Mouse (Mus musculus): ENCODE measurements at regions not wholly inside any gene's neighbourhood (a gene's known extent, or its start where the extent isn't known, plus 50 kb on each side); places are given as distances from the start of the nearest gene placed in this dataset.

DNA sequence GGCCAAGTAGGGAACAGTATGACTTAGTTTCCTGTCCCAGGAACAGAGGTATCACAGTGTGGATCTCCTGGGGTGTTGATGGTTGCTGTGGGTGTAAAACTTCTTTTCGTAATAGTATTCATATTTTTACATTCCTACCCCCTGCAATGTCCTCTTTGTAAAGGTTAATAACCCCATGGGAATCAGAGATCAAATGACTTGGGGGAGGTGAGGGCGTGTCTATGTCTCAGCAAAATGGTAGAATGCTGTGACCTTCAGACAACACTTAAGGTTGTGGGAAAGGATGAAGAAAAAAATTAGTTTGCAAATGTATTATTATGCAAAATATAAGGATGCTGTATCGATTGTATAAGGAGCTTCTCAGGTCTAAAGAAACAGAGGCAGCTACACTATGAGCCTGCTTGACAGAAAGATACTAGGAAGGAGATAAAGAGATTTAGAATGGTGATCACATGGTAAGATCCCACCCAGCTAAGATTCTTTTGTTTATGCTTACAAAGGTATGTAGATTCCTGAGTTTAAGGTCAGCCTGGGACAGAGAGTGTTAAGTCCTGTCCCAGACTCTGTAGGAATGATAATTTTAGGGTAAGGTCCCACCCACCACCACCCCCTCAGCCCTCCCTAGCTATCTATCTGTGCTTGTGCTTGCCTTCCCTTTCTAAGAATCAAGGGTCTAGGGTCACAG is 913.8 kb downstream of the Tbl1xr1 start:
- no peak for ATAC-seq
- no peak overlapping the region for H3K27ac ChIP-seq (ENCODE audit: low read length)
- no peaks in the 10 kb centered on the region for H3K4me1 ChIP-seq (ENCODE audit: insufficient read depth, low read depth, low read length)
- H3K4me3 ChIP-seq (ENCODE audit: low read depth, low read length) = no peak overlapping the region
- TF ChIP-seq EP300 (IDR thresholded peaks at IDR 0.05) (no peak), CTCF (IDR thresholded peaks at IDR 0.05) (no peak)
- WGBS = 69% methylated on average over 3 of the region's 3 CpGs
- H3K4me2 ChIP-seq (replicated peaks; ENCODE audit: low read depth, low read length) = no peak overlapping the region
- DNase-seq (ENCODE audit: low spot score) = no peak
- no peaks in the 10 kb centered on the region for H3K36me3 ChIP-seq (ENCODE audit: insufficient read depth, low read length)
- no peaks in the 10 kb centered on the region for H3K9me3 ChIP-seq (ENCODE audit: low read length)
- H3K9ac ChIP-seq (replicated peaks; ENCODE audit: low read depth) = no peak overlapping the region
- no peaks in the 10 kb centered on the region for H3K27me3 ChIP-seq (replicated peaks; ENCODE audit: insufficient read depth, low read length)

DNA sequence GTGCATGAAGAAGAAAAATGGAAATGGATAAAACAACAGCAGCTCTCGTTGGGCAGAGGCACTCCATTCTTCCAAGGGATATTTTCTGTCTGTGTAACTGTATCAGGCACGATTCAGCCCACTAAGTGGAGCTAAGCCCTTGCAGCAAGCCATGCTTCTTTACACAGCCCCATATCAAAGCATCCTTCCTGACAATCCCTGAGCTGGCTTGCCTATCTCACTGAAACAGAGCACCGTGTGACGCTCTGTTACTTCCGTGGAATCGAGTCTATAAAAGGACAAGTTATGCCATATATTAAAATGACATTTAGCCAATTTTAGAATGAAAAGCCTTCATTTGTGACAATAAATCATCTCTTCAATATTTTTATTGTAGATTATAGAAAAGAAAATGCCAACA is 918.8 kb downstream of the Tbl1xr1 start:
- H3K4me3 ChIP-seq (ENCODE audit: low read depth, low read length) = no peak overlapping the region
- no peaks in the 10 kb centered on the region for H3K9me3 ChIP-seq (ENCODE audit: low read length)
- no peak overlapping the region for H3K9ac ChIP-seq (replicated peaks; ENCODE audit: low read depth)
- ATAC-seq = no peak
- DNase-seq (ENCODE audit: low spot score) = no peak
- H3K4me2 ChIP-seq (replicated peaks; ENCODE audit: low read depth, low read length) = no peak overlapping the region
- H3K27ac ChIP-seq (ENCODE audit: low read length) = no peak overlapping the region
- TF ChIP-seq EP300 (IDR thresholded peaks at IDR 0.05) = no peak
- no peak for TF ChIP-seq CTCF (IDR thresholded peaks at IDR 0.05)
- no peaks in the 10 kb centered on the region for H3K36me3 ChIP-seq (ENCODE audit: insufficient read depth, low read length)
- H3K27me3 ChIP-seq (replicated peaks; ENCODE audit: insufficient read depth, low read length) = no peaks in the 10 kb centered on the region
- 77% methylated on average over 6 of the region's 6 CpGs for WGBS
- no peaks in the 10 kb centered on the region for H3K4me1 ChIP-seq (ENCODE audit: insufficient read depth, low read depth, low read length)

DNA sequence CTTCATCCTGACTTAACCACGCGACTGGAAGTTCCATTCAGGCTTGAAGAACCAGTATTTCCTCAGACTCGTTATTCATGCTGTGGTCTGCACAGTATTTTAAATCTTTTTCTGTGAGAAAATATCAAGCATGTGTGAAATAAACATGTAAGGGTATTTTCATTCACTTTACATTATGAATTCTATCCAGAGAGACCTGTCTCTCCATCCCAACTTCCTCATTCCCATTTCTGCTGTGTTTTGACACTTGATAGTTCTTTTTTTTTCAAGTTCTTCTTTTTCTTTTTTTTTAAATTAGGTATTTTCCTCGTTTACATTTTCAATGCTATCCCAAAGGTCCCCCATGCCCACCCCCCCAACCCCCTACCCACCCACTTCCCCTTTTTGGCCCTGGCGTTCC is 919.4 kb downstream of the Tbl1xr1 start:
- ATAC-seq = no peak
- Histone ChIP-seq H3K36me3 (ENCODE audit: insufficient read depth, low read length) (no peaks in the 10 kb centered on the region), H3K4me2 (replicated peaks; ENCODE audit: low read depth, low read length) (no peak overlapping the region), H3K9ac (replicated peaks; ENCODE audit: low read depth) (no peak overlapping the region), H3K27me3 (replicated peaks; ENCODE audit: insufficient read depth, low read length) (no peaks in the 10 kb centered on the region), H3K4me1 (ENCODE audit: insufficient read depth, low read depth, low read length) (no peaks in the 10 kb centered on the region), H3K27ac (ENCODE audit: low read length) (no peak overlapping the region), H3K9me3 (ENCODE audit: low read length) (no peaks in the 10 kb centered on the region), H3K4me3 (ENCODE audit: low read depth, low read length) (no peak overlapping the region)
- TF ChIP-seq CTCF (IDR thresholded peaks at IDR 0.05) (no peak), EP300 (IDR thresholded peaks at IDR 0.05) (no peak)
- WGBS = 55% methylated on average over 4 of the region's 5 CpGs
- DNase-seq (ENCODE audit: low spot score) = no peak

DNA sequence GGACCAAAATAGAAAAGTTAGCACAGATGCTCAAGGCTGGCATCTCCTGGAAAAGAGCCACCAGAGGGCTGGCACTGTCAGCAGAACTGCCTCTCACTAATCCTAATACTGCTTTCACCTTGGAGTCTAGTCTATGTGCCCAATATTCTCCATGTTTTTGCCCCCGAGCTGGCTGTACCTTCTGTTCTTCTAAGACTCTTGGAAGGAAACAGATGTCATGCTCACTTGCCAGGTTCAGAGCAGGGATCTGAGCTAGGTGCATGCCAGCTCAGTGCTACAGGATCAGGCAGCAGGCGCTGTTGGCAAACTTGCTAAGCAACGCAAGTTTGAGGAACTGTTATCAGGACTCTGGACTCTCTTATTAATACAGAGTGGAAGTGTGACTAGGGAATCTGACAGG is 924.6 kb downstream of the Tbl1xr1 start:
- Histone ChIP-seq H3K36me3 (ENCODE audit: insufficient read depth, low read length) (no peaks in the 10 kb centered on the region), H3K4me1 (ENCODE audit: insufficient read depth, low read depth, low read length) (no peaks in the 10 kb centered on the region), H3K9ac (replicated peaks; ENCODE audit: low read depth) (no peak overlapping the region), H3K9me3 (ENCODE audit: low read length) (no peaks in the 10 kb centered on the region), H3K4me2 (replicated peaks; ENCODE audit: low read depth, low read length) (no peak overlapping the region), H3K27ac (ENCODE audit: low read length) (no peak overlapping the region), H3K4me3 (ENCODE audit: low read depth, low read length) (no peak overlapping the region), H3K27me3 (replicated peaks; ENCODE audit: insufficient read depth, low read length) (no peaks in the 10 kb centered on the region)
- WGBS = 66% methylated on average over 3 of the region's 3 CpGs
- no peak for ATAC-seq
- TF ChIP-seq EP300 (IDR thresholded peaks at IDR 0.05) = no peak
- no peak for TF ChIP-seq CTCF (IDR thresholded peaks at IDR 0.05)
- DNase-seq (ENCODE audit: low spot score) = no peak

DNA sequence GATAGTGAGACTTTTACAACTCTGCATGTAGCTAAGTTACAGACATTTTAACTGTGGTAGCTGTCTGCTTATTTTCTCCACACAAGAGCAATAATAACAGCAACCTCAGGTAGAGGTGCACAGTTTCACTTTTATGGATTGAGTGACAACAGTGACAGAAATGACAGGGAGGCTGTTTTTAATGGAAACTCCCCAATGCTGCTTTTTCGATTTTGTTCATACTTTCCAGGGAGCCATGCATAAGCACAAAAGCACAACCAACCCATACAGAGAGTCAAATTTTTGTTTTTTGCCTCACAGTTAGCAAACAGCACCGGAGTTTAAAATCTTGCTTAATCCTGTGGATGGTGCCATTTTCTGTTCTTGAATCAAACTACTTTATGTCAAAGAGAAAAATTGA is 955.6 kb downstream of the Tbl1xr1 start:
- no peak for ATAC-seq
- WGBS = 69% methylated on average over 2 of the region's 2 CpGs
- no peak overlapping the region for H3K4me3 ChIP-seq (ENCODE audit: low read depth, low read length)
- H3K36me3 ChIP-seq (ENCODE audit: insufficient read depth, low read length) = no peaks in the 10 kb centered on the region
- no peaks in the 10 kb centered on the region for H3K4me1 ChIP-seq (ENCODE audit: insufficient read depth, low read depth, low read length)
- no peak overlapping the region for H3K4me2 ChIP-seq (replicated peaks; ENCODE audit: low read depth, low read length)
- H3K9ac ChIP-seq (replicated peaks; ENCODE audit: low read depth) = no peak overlapping the region
- H3K27me3 ChIP-seq (replicated peaks; ENCODE audit: insufficient read depth, low read length) = no peaks in the 10 kb centered on the region
- no peak for DNase-seq (ENCODE audit: low spot score)
- no peak overlapping the region for H3K27ac ChIP-seq (ENCODE audit: low read length)
- no peaks in the 10 kb centered on the region for H3K9me3 ChIP-seq (ENCODE audit: low read length)
- no peak for TF ChIP-seq EP300 (IDR thresholded peaks at IDR 0.05)
- no peak for TF ChIP-seq CTCF (IDR thresholded peaks at IDR 0.05)

DNA sequence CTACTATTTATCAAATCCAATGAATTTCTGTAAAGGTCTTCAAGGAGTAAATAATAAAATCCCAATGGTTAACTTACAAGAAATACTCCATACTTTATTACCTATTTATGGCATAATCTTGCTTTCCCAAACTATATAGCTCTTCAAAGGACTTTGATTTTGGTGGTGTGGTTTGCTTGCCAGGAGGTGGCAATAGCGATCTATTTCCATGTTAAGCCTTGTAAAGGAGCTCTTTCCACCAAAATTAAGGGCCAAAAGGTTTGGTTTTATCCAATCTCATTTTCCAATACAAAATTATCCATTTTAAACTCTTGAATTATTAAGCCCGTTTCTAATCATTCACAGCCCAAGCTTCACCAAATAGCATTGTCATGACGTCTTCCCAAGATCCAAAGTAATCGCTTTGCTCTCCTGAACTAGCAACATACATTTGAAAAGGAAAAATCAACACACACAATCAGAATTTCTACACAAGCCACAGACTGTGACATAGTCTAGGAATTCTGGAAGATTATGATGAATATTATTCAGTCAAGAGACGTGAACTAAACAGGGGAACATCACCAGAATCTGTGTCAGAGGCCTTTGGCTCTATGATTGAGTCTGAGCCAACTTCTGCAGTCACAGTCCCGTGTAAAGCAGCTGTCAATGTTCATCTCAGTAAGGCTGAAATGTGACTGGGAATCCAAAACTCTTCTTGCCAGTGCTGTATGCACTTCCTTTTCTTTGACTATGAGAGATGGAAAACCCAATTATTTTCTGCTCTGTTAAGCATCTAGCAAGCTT is 986.9 kb downstream of the Tbl1xr1 start:
- WGBS = 62% methylated on average over 6 of the region's 6 CpGs
- ATAC-seq = no peak
- no peaks in the 10 kb centered on the region for H3K27me3 ChIP-seq (replicated peaks; ENCODE audit: insufficient read depth, low read length)
- H3K36me3 ChIP-seq (ENCODE audit: insufficient read depth, low read length) = no peaks in the 10 kb centered on the region
- no peak overlapping the region for H3K4me2 ChIP-seq (replicated peaks; ENCODE audit: low read depth, low read length)
- no peaks in the 10 kb centered on the region for H3K4me1 ChIP-seq (ENCODE audit: insufficient read depth, low read depth, low read length)
- no peak for DNase-seq (ENCODE audit: low spot score)
- H3K9me3 ChIP-seq (ENCODE audit: low read length) = no peaks in the 10 kb centered on the region
- TF ChIP-seq EP300 (IDR thresholded peaks at IDR 0.05) (no peak), CTCF (IDR thresholded peaks at IDR 0.05) (no peak)
- H3K4me3 ChIP-seq (ENCODE audit: low read depth, low read length) = no peak overlapping the region
- H3K9ac ChIP-seq (replicated peaks; ENCODE audit: low read depth) = no peak overlapping the region
- no peak overlapping the region for H3K27ac ChIP-seq (ENCODE audit: low read length)

All from lung, postnatal 0 days (tissue).